Mouse (Mus musculus): ENCODE data around the gene Wdr66.

Gene Wdr66

DNA sequence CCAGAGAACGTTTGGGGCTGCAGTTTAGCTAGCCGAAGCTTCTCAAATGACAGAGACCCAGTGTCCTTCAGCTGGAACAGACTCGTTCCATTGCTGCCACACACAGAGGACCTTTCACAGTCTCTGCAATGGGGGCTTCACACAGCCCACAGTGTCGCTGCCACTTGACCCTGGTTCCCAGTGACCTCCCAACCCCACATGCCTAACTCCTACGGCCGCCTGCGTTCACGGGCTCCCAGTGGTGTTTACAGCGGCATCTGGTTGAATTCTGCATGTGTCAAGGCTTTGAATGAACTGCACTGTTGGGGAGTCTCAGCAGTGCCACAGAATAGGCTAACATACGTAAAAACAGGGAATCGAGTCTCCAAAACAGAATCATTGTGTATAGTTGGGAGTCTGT, 19.0 kb downstream of the Wdr66 start:
- DNase-seq (ENCODE audit: low read depth, low spot score) = no peak

DNA sequence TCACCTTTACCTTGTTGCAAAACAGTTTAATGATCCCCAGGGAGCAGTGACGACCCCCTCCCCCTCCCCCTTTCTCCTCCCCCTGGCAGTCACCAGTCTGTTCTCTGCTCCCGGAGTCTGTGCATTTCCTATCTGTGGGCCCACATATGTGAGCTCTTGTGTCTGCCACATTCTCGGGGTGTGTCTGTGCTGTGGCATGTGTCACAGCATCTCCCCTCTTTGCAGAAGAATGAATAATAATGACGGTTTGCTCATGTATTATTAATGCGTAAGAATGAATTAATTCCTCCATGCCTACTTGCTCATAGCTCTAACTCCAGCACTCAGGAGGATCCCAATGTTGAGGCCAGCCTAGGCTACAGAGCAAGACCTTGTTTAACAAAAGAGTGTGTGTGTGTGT, 21.0 kb downstream of the Wdr66 start:
- no peak for DNase-seq (ENCODE audit: low read depth, low spot score)

DNA sequence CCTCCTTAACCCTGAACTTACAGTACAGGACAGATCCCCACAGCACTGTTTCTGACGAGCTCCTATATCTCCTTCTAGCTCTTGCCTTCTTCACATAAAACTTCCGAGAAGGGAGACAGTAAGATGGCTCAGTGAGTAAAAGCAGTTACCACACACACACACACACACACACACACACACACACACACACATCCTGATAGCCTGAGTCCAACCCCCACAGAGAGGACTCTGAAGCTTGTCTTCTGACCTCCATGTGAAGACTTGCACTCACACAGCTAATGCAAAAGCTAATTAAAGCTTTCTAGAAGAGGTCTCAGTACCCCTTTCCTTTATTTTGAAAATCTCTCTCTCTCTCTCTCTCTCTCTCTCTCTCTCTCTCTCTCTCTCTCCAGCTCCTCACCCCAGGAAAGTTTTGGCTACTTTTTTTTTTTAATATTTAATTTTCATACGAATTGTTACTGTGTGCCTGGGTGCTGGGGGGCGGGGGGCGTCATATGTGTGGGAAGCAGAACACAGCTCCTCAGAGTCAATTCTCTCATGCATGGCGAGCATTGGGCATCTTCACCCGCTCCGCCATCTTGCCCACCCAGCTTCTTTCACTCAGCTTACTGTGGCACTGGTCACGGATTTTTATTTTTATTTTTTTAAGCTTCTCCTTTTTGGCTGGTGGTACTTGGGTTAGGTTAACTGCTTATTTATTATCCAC, 24.9 kb downstream of the Wdr66 start:
- DNase-seq (ENCODE audit: low read depth, low spot score) = no peak

DNA sequence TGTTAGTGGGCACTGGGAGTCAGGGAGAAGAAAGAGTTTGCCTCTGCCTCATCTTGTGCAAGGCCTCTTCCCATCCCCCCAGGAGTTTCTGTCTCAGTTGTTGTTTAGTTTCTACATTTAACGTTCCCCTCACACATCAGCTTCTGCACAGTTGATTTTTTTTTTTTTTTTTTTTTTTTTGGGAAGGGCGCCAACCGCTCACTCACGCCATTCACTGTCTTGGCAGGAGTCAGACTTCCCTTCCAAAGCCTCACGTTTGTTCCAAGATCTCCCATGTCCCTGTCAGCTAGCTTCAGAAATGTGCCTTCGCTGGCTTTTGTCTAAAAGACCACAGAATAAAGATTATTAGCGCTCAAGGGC, 25.4 kb downstream of the Wdr66 start:
- peak; percentile 45 for DNase-seq (ENCODE audit: low read depth, low spot score)

DNA sequence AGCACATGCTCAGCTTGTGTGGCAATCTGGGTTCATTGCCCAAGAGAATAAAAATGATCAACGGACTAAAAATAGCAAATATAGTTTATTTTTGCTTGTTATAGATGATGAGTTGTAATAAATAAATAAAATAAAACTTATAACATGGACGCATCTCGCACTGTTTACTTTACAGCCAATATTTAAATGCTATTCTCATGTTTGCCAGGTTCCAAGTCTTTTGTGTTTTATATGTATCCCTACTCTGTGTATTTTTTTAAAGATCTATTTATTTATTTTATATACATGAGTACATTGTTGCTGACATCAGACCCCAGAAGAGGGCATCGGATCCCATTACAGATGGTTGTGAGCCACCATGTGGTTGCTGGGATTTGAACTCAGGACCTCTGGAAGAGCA, 25.8 kb downstream of the Wdr66 start:
- no peak for DNase-seq (ENCODE audit: low read depth, low spot score)

DNA sequence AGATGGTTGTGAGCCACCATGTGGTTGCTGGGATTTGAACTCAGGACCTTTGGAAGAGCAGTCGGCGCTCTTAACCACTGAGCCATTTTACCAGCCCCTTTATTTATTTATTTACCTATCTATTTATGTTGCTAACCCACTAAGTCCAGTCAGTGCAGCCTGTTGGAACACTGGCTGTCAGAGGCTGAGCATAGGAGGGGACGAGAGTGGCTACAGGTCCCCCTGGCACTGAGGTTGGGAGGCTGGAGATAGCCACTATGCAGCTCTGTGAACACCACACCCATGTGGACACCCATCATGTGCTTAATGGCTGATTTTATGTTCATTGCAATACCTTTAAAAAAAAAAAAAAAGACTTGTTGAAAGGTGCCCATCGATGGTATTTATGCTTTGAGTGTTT, 27.3 kb downstream of the Wdr66 start:
- DNase-seq (ENCODE audit: low read depth, low spot score) = no peak

DNA sequence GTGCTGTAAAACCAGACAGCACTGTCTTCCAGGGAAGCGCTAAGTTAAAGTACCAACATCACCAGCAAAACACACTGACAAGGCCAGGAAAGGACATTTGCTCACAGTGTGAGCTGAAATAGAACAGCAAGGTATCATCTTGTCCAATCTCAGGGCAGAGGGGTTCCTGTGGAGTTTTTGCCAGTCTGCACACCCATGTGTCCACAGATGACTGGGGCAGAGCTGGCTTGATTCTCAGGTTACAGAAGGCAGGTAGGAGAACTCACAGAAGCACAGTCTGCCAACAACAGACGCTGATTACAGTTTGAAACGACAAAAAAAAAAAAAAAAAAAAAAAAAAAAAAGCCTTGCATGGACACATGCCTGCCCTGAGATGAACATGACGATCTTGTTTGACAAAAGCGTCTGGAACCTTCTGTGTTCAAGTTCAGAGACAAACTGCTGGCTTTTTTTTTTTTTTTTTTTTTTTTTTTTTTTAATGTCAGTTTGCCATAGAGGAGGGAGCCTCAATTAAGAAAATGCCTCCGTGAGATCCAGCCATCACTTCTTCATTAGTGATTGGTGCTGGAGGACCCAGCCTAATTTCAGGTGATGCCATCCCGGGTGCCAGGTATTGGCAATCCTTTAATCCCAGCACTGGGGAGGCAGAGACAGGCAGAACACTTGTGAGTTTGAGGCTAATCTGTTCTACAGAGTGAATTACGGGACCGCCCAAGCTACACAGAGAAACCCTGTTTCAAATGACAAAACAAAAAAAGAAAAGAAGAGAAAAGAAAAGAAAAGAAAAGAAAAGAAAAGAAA, 29.6 kb downstream of the Wdr66 start:
- DNase-seq (ENCODE audit: low read depth, low spot score) = peak; percentile 71

DNA sequence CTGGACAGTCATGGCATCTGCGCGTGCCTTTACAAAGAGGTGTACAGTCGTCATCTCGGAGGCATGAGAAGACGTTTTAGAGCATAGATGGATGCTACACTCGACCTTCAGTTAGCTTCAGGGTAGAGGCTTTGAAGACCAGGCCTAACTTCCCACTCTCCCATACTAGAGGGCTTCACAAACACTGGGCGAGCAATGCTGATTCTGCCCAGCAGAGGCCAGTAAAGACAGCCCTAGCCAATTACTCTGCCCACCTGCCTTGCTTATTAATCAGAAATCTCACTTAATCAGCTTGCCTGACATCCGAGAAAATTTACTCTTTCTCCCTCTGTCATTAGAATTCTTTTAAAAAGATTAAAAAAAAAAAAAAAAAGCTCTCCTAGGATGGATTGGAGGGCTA, 33.3 kb downstream of the Wdr66 start:
- peak; percentile 57 for DNase-seq (ENCODE audit: low read depth, low spot score)

DNA sequence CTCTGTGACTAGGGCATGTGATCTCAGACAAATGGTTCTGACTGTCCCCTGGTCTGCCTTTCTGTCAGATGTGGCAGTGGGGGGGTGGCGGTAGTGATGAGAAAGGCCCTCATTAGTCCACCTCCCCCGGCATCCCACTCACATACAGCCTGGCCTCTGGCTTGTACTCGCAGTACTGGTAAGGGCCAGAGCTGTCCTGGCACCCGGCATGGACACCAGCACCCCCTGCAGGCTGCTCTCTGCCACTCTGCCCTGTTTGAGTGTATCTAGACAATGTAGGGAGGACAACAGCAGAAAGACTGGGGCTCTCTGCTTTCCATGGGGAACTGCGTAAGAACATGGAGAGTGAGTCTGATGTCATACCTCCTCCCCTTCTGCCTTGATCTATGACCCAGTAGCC, 36.2 kb downstream of the Wdr66 start:
- DNase-seq (ENCODE audit: low read depth, low spot score) = no peak

DNA sequence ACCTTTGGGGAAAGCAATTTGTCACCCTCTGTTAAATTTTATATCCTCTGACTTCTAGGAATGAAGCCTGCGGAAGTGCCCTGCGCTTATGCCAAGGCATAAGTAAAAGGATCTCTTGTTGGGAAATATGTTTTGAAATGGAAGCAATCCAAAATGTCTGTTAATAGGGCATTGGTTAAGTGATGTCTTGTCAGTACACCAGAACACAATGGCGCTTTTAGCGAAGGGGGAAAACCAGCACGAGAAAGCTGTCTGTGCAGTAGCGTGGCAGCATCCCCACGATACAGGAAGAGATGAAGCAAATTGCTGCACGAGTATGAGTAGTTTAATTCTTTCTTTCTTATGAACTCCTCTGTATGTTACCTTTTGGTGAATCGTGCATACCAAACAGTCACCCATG, 42.8 kb downstream of the Wdr66 start:
- DNase-seq (ENCODE audit: low read depth, low spot score) = no peak

DNA sequence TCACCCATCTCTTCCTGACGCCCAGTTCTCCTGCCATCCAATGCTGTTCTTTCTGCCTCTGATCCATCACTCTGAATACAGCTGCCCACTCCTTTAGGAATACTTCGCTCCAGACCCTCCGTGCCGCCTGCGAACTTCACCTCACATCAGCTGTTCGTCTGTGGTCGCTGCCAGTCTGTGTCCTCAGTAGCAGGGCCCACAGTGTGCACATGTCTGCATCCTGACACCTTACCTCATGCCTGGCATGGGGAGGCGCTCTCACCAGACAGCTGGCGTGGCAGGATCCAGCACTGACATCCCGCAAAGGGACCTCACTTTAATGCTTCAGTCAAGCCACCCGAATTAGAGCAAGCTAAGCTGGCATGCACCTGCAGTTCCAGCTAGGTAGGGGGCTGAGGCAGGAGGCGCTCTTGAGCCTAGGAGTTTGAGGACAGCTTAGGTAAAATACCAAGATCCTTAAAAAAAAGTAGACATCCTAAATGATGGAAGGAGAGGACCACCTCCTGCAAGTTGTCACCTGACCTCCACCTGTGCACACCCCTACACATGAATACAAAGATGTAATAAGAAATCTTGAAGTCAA, 44.4 kb downstream of the Wdr66 start:
- no peak for DNase-seq (ENCODE audit: low read depth, low spot score)

DNA sequence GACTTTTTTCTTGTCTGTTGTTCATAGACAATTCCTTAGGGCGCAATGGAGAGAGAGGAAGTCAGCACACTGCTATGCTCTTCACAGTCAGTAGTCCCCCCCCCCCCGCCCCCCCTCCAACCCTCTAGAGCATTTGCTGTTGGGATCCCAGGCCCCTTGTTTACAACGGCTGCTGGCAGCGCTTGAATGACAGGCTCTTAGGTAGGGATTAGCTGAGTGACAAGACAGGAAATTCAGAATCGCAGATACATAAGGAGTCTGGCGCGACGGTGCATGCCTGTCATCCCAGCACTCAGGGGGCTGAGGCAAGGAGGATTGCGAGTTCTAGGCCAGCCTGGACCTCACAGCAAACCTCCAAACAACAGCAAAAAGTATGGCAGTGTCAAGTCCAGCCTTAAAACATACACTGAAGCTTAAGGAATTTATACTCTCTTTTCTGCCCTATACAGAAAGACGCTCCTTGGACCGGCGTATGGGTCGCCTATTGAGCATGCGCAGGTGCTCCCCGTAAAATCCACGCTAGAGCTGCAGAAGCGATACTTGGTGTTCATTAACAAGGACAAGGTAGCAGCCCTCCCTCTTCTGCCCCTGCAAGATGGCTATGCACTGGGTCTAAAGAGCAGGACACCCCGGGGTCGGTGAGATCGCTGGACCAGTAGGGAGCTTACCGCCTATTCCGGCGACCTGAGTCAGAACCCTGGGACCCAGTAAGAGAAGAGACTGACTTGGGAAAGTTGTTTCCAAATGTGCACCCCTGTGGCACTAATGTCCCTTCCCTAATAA, 45.3 kb downstream of the Wdr66 start:
- DNase-seq (ENCODE audit: low read depth, low spot score) = no peak

DNA sequence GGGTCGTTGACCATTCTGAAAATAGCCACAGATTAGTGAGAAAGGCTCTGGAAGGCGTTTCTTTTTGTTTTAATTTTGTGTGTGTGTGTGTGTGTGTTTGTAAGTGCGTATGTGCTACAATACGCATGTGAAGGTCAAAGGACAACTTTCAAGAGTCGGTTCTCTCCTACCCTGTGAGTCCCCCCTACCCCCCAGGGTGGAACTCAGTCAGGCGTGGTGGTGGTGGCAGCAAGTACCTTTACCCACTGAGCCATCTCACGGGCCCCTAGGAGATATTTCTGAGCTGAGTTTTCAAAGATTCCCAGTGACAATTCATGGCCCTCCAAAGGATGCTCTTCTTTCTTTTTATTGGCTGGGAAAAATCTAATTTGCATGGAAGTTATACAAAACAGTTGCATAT, 45.9 kb downstream of the Wdr66 start:
- DNase-seq (ENCODE audit: low read depth, low spot score) = no peak

DNA sequence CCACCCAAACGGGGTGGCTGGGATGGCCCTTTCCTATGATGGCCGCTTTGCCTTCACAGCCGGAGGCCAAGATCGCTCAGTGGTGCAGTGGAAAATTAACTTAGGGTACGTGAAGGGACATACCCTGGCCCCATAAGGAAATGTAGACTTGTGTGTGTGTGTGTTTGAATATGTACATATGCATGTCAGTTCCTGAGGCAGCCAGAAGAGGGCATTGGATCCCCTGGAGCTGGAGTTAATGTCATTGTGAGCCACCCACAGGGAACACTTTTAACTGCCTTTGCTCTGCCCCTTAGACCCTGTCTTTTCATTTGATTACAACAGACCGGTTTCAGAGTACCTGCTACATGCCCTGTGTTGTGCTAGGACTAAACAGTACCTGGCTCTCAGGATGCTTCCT, 46.6 kb downstream of the Wdr66 start:
- no peak for DNase-seq (ENCODE audit: low read depth, low spot score)

DNA sequence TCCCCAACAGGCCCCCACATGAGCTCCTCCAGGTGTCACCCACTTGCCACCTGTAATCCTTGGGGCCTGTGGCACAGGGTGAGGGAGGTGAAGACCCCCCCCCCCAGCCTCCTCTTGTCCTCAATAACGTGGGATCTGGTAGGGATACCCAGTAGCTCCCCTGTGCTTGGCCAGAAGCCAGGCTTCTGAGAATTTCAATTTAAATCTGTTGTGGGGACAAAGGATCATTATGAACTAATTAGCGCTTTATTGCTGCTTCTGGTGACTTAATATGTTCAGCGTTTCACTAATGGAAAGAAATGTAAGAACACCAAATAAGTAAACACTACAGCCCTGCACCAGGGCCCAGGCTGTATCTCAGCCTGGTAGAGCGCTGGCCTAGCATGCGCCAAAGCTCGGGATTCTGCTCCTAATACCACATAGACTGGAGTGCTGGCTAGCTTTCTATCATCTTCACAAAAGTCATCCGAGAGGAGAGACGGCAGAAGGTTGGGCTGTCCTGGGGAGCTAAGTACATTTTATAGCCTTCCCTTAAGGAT, 48.7 kb downstream of the Wdr66 start:
- DNase-seq (ENCODE audit: low read depth, low spot score) = no peak

DNA sequence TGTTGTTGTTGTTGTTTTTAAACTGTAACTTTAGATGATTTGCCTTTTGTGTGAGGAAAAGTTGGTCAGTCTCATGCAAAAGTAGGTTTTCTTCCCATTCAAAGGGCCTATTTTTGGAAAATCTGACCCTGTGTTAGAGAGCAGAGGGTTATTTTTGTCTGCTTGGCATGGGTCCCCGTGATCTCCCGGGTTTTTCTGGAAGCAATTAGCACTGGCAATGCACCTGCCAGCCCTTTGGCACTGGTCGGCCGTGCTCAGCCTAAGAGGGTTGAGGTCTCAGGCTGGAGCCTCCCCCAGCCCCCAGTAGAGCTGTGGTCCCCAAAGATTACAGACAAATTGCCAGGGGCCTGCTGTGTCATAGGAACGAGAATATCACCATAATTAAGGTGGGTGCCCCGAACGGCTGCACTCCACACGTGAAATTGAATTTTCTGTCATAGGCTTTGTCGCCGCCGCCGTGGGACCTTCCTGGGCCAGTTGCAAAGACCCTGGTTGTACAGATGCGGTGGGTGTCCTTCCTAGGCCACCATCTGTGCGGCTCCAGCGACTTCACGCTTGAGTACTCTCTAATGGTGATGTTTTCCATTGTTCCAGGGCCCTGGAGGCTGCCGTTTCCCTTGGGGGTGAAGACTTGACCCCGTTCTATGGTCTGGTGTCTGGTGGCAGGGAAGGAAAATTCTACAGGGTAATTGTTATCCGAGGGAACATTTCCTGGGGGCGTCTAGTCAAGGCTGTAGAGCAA, 50.0 kb downstream of the Wdr66 start:
- DNase-seq (ENCODE audit: low read depth, low spot score) = peak; percentile 59

DNA sequence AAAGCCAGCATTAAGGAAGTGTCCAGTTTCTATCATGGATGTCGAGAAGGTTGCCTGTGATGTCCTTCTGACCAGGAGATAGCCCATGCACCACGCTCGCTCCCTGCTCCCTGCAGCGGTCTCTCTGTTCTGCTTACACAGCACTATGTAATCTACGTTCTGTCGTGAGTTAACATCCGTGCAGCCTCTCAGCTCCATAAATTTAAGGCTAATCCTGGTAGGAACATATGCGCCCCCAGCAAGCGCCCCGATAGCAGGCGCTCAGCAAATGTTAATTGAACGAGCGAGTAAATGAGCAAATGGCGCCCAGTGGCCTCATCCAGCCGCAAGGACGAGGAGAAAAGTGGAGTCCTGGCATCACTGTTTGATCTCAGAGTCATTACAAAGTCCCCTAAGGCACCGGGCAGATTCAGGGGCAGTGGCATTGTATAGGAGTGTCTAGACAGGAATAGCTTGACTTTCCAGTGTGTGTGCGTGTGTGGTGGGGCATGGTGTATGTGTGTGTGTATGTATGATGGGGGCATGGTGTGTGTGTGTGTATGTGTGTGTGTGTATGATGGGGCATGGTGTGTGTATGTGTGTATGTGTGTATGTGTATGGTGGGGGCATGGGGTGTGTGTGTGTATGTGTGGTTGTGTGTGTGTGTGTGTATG, 55.9 kb downstream of the Wdr66 start:
- DNase-seq (ENCODE audit: low read depth, low spot score) = no peak

DNA sequence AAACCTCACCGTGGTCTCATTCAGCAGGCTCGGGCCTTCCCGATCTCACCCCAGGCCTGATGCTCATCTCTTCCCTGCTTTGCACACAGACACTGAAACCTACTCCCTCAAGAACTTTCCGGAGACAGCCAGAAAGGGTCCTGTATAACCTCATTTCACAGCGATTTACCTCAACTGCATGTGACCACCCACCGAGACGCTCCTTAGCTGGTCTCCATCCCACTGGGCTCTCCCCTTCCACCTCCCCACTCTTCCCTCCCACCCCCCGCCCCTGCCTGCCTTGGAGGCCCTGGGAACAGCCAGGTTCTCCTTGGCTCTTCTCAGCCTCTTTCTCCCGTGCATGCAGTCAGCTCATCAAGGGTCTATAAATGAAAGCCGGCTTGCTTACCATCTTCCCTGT, 57.9 kb downstream of the Wdr66 start:
- no peak for DNase-seq (ENCODE audit: low read depth, low spot score)

DNA sequence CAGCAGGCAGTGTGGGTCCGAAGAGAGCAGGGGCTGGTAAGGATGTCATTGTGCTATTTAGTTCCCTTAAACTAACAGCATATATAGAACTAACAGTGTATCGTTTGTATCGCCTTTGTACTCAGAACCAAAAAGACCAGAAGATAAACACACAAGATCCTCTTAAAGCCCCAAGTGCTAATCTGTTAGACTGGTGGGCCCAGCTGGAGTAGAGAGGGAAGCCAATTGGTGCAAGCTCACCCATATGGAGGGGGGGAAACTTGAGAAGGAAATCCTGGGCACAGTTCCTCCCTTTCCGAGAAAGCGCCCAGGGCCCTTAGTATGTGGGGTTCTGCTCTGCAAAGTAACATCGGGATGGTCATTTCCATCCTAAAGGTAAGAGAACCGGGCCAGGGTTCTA, 58.3 kb downstream of the Wdr66 start:
- no peak for DNase-seq (ENCODE audit: low read depth, low spot score)

DNA sequence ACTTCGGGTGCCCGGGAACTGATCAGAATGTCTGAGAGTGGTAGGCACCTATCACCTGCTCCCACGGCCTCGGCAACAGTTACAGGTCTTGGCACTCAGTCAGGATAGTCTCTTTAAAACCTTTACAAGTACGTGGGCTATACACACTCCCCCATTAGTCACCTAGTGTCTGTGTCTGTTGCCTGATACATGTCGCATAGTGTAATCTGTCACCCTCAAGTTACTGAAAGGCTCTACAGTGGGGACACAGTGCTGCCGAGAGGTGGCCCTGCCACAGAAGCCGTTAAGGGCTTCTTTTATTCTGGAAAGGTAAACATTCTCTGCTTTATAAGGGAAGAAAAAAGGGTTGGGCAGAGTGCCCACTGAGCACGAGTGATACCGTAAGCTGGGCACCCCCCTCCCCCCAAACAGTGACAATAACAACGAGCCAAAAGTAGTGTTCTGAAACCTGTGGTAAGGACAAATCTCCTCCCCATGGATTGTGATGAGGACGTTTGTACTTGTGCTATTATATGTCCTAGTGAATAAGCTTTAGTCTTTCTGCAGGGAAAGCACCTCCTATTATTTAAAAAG, 61.2 kb downstream of the Wdr66 start:
- DNase-seq (ENCODE audit: low read depth, low spot score) = no peak
